Mouse (Mus musculus): ENCODE measurements at regions not wholly inside any gene's neighbourhood (a gene's known extent, or its start where the extent isn't known, plus 50 kb on each side); places are given as distances from the start of the nearest gene placed in this dataset.

DNA sequence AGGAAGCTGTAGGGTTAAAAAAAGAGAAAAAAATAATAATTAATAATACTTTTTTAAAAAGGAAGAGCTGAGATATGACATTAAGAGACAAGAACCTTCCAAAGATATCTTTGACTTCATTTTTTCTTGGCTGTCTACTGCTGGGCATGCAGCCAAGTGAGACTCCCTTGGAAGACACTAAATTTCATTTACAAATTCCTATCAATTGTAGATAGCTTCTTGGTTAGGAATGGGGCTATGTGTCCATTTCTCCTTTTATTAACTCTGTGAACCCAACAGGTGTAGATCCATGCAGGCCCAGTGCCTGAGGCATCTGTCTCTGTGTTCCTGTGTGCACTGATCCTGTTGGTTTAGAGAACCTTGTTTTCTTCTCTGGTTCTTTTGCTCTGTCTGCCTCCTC lies 113.4 kb downstream of the Dio2 start:
- no peak for TF ChIP-seq CTCF (IDR thresholded peaks at IDR 0.05; ENCODE audit: borderline replicate concordance, insufficient read depth, low read length)
- TF ChIP-seq POLR2A (IDR thresholded peaks at IDR 0.05; ENCODE audit: low read depth, low read length): no peak

Data from embryonic fibroblast, embryonic 13.5 days (primary cell).